Mouse (Mus musculus): ENCODE results near the gene Fkbp15. TPM values are rescaled to one million over a fixed set of nuclear protein-coding genes. Genes with fewer than 3 reads are reported as not detected.
"Not testable (repeated sequence)": the region's sequence is repeated elsewhere in the genome, so short reads cannot be mapped to it uniquely, and the experiment has no call there.

Gene Fkbp15
- polyA plus RNA-seq, 1 experiment from 2014 or later: 24.0 TPM

- Histone ChIP-seq H3K27ac (no peak overlapping the region), H3K36me3 (no peaks in the 10 kb centered on the region), H3K9ac (replicated peaks) (no peak overlapping the region), H3K9me3 (no peaks in the 10 kb centered on the region), H3K27me3 (no peaks in the 10 kb centered on the region), H3K4me1 (replicated peaks) (no peaks in the 10 kb centered on the region), H3K4me3 (replicated peaks) (no peak overlapping the region), H3K4me2 (replicated peaks) (no peak overlapping the region)
- ATAC-seq: no peak
- 85% methylated on average over 10 of the region's 10 CpGs for WGBS
These were observed 93.2 kb downstream of the Fkbp15 start for GRCm38 (mm10) chr4:62267101-62267500.

- H3K36me3 ChIP-seq; H3K4me3 ChIP-seq (replicated peaks); H3K4me1 ChIP-seq (replicated peaks); H3K4me2 ChIP-seq (replicated peaks); H3K9me3 ChIP-seq; H3K27ac ChIP-seq; ATAC-seq; H3K9ac ChIP-seq (replicated peaks); H3K27me3 ChIP-seq: not testable (repeated sequence)
- WGBS: 89% methylated on average over 7 of the region's 7 CpGs
These were observed 94.3 kb downstream of the Fkbp15 start for GRCm38 (mm10) chr4:62266016-62266415.

- Histone ChIP-seq H3K27ac (no peak overlapping the region), H3K9ac (replicated peaks) (no peak overlapping the region), H3K9me3 (no peaks in the 10 kb centered on the region), H3K36me3 (no peaks in the 10 kb centered on the region), H3K27me3 (no peaks in the 10 kb centered on the region), H3K4me1 (replicated peaks) (no peaks in the 10 kb centered on the region), H3K4me3 (replicated peaks) (no peak overlapping the region), H3K4me2 (replicated peaks) (no peak overlapping the region)
- 84% methylated on average over 10 of the region's 10 CpGs for WGBS
- no peak for ATAC-seq
These were observed 95.1 kb downstream of the Fkbp15 start for GRCm38 (mm10) chr4:62265154-62265836.

GRCm38 (mm10) chr4:62263133-62263844, 97.1 kb downstream of the Fkbp15 start:
- ATAC-seq: 0 out of 2 replicates have a peak, but pooled peaks have one; percentile 24
- Histone ChIP-seq H3K4me3 (replicated peaks) (no peak overlapping the region), H3K4me1 (replicated peaks) (no peaks in the 10 kb centered on the region), H3K36me3 (no peaks in the 10 kb centered on the region), H3K27me3 (no peaks in the 10 kb centered on the region), H3K4me2 (replicated peaks) (no peak overlapping the region), H3K27ac (no peak overlapping the region), H3K9ac (replicated peaks) (no peak overlapping the region), H3K9me3 (no peaks in the 10 kb centered on the region)
- 35% methylated on average over 7 of the region's 7 CpGs for WGBS

GRCm38 (mm10) chr4:62262276-62262675, 98.1 kb downstream of the Fkbp15 start, which contains the start of gene Slc31a2:
Gene Slc31a2, plus strand, starts transcription at chr4:62262562.
- H3K36me3 ChIP-seq: no peaks in the 10 kb centered on the region
- H3K27me3 ChIP-seq: no peaks in the 10 kb centered on the region
- WGBS: 51% methylated on average over 2 of the region's 2 CpGs
- no peaks in the 10 kb centered on the region for H3K9me3 ChIP-seq
- no peak within 1 kb of the TSS for H3K9ac ChIP-seq (replicated peaks)
- no peak within 1 kb of the TSS for H3K4me2 ChIP-seq (replicated peaks)
- H3K27ac ChIP-seq: no peak within 1 kb of the TSS
- no peak within 1 kb of the TSS for H3K4me3 ChIP-seq (replicated peaks)
- ATAC-seq: no peak
- H3K4me1 ChIP-seq (replicated peaks): no peaks in the 10 kb centered on the region

- Histone ChIP-seq H3K9me3 (no peaks in the 10 kb centered on the region), H3K4me3 (replicated peaks) (no peak overlapping the region), H3K36me3 (no peaks in the 10 kb centered on the region), H3K9ac (replicated peaks) (no peak overlapping the region), H3K4me1 (replicated peaks) (no peaks in the 10 kb centered on the region), H3K4me2 (replicated peaks) (no peak overlapping the region), H3K27me3 (no peaks in the 10 kb centered on the region), H3K27ac (no peak overlapping the region)
- ATAC-seq: no peak
- WGBS: 35% methylated on average over 8 of the region's 8 CpGs
These were observed 103.4 kb downstream of the Fkbp15 start for GRCm38 (mm10) chr4:62256931-62257330.

- no peaks in the 10 kb centered on the region for H3K27me3 ChIP-seq
- WGBS: 75% methylated on average over 8 of the region's 8 CpGs
These were observed 105.8 kb downstream of the Fkbp15 start for GRCm38 (mm10) chr4:62254551-62254950.

GRCm38 (mm10) chr4:62251776-62252175, 108.6 kb downstream of the Fkbp15 start:
- ATAC-seq: no peak
- no peaks in the 10 kb centered on the region for H3K4me1 ChIP-seq (replicated peaks)
- H3K9ac ChIP-seq (replicated peaks): no peak overlapping the region
- WGBS: 93% methylated on average over 4 of the region's 4 CpGs
- H3K36me3 ChIP-seq: no peaks in the 10 kb centered on the region
- no peak overlapping the region for H3K27ac ChIP-seq
- H3K4me2 ChIP-seq (replicated peaks): no peak overlapping the region
- H3K9me3 ChIP-seq: no peaks in the 10 kb centered on the region
- H3K4me3 ChIP-seq (replicated peaks): no peak overlapping the region
- no peaks in the 10 kb centered on the region for H3K27me3 ChIP-seq

More at GRCm38 (mm10) chr4:62254551-62254950, 105.8 kb downstream of the Fkbp15 start:
- Histone ChIP-seq H3K27ac (no peak overlapping the region), H3K4me1 (replicated peaks) (no peaks in the 10 kb centered on the region), H3K4me2 (replicated peaks) (no peak overlapping the region), H3K9ac (replicated peaks) (no peak overlapping the region), H3K36me3 (no peaks in the 10 kb centered on the region), H3K9me3 (no peaks in the 10 kb centered on the region), H3K4me3 (replicated peaks) (no peak overlapping the region)
- no peak for ATAC-seq

GRCm38 (mm10) chr4:62250896-62251544, 109.3 kb downstream of the Fkbp15 start:
- 40% methylated on average over 3 of the region's 3 CpGs for WGBS
- Histone ChIP-seq H3K4me2 (replicated peaks) (no peak overlapping the region), H3K27me3 (no peaks in the 10 kb centered on the region), H3K9me3 (no peaks in the 10 kb centered on the region), H3K9ac (replicated peaks) (no peak overlapping the region), H3K36me3 (no peaks in the 10 kb centered on the region), H3K27ac (no peak overlapping the region), H3K4me1 (replicated peaks) (no peaks in the 10 kb centered on the region), H3K4me3 (replicated peaks) (no peak overlapping the region)
- ATAC-seq: no peak

Other genes with a start within 250 kb of the Fkbp15 start
- gene Mup21, start 209.7 kb downstream of the Fkbp15 start, polyA plus RNA-seq (2015; fragmentation: Nextera tagmentation; extraction: Ambion mirVana): not detected in 2 replicates
- gene Zfp37, start 129.5 kb downstream of the Fkbp15 start, polyA plus RNA-seq (2015; fragmentation: Nextera tagmentation; extraction: Ambion mirVana): 28.1 and 34.6 TPM in 2 replicates
- 11.4 and 12.5 TPM in 2 replicates for gene Slc31a2, start 98.0 kb downstream of the Fkbp15 start, polyA plus RNA-seq (2015; fragmentation: Nextera tagmentation; extraction: Ambion mirVana)
- 37.9 and 38.2 TPM in 2 replicates for gene Slc31a1, start 179 bp upstream of the Fkbp15 start, polyA plus RNA-seq (2015; fragmentation: Nextera tagmentation; extraction: Ambion mirVana)
- gene Cdc26, start 48.1 kb upstream of the Fkbp15 start, polyA plus RNA-seq (2015; fragmentation: Nextera tagmentation; extraction: Ambion mirVana): 116 and 120 TPM in 2 replicates
- 18.4 and 19.1 TPM in 2 replicates for gene Prpf4, start 48.2 kb upstream of the Fkbp15 start, polyA plus RNA-seq (2015; fragmentation: Nextera tagmentation; extraction: Ambion mirVana)
- 0.11 and 0.23 TPM in 2 replicates for gene Rnf183, start 74.7 kb upstream of the Fkbp15 start, polyA plus RNA-seq (2015; fragmentation: Nextera tagmentation; extraction: Ambion mirVana)
- 9.6 and 10.8 TPM in 2 replicates for gene Wdr31, start 110.3 kb upstream of the Fkbp15 start, polyA plus RNA-seq (2015; fragmentation: Nextera tagmentation; extraction: Ambion mirVana)
- 0.44 and 0.86 TPM in 2 replicates for gene Bspry, start 119.5 kb upstream of the Fkbp15 start, polyA plus RNA-seq (2015; fragmentation: Nextera tagmentation; extraction: Ambion mirVana)
- gene Hdhd3, start 142.9 kb upstream of the Fkbp15 start, polyA plus RNA-seq (2015; fragmentation: Nextera tagmentation; extraction: Ambion mirVana): 13.2 and 14.3 TPM in 2 replicates
- gene Alad, start 159.4 kb upstream of the Fkbp15 start, polyA plus RNA-seq (2015; fragmentation: Nextera tagmentation; extraction: Ambion mirVana): 59.8 and 65.4 TPM in 2 replicates
- 81.3 and 87.2 TPM in 2 replicates for gene Pole3, start 164.5 kb upstream of the Fkbp15 start, polyA plus RNA-seq (2015; fragmentation: Nextera tagmentation; extraction: Ambion mirVana)
- 1.1 and 1.5 TPM in 2 replicates for gene 4933430I17Rik, start 164.8 kb upstream of the Fkbp15 start, polyA plus RNA-seq (2015; fragmentation: Nextera tagmentation; extraction: Ambion mirVana)
- gene Rgs3, start 199.3 kb upstream of the Fkbp15 start, polyA plus RNA-seq (2015; fragmentation: Nextera tagmentation; extraction: Ambion mirVana): 65.9 and 70.0 TPM in 2 replicates